Mouse (Mus musculus) left cerebral cortex, adult 11 months (tissue): Measurements from ENCODE around the gene Armc5.

Source experiments
- DNase-seq: peaks from one replicate; pipeline ENCODE4 v3.0.0; 2022; ENCODE audit warnings: low spot score

Armc5 gene

DNA sequence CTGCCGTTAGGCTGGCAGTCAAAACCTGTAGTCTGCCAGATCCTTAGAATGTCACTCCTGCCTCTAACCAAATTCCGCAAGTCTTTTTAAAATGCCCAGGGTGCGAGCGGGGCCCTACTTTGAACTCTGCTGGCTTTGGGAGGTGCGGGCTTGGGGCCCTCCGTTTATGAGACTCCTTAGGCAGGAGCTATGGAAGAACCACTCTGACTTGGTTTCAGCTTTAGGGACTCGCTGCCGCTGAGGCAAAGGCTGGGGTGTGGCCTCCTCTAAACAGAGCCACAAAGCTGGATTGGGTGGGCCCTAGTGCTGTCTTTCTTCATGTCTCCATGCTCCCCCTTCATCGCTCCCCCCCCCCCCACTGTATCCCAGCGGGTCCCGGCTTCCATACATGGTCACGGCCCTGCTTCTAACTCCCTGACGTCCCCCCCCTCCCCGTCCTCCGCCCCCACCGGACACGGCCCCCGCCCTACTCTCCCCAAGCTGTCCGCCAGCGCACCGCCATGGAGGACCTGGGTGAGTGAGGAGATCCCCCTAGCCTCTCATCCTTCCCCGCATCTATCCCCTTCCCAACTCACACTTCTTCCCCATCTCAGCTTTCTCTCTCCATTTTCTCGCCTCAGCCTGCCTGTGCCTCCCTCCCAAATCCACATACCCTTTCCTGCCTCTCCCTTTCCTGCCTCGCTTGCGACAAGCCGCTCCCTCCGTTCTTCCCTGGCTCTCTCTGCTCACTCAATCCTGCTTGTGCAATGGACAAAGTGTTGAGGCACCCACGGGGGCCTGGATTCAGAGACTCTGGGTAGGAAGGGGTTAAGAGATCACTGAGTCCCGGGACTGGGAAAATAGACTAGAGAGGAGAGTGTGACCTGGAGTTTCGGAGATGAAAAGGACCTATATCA, 9.6 kb downstream of the Armc5 start, which contains the start of gene Tgfb1i1:
Gene Tgfb1i1, plus strand, starts transcription at position 317 of the 896 bp plus-strand sequence.
- no peak for DNase-seq

DNA sequence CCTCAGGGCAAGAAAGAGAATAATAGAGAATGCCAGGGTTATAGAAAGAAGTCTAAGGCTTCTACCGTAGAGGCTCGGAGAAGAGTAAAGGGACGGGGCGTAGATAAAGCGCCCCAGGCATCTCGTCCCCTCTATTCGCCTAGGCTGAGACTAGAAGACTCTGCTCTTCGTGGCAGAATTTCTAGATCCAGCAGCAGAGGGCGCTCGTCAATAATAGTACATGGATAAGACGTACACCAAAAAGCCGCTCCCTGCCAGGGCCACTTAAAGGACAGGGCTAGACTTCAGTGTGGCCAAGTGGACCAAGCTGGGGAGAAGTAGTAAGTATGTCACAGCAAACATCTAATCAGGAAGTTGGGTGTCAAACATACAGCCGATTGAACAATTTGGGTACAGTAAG, 10.3 kb downstream of the Armc5 start:
- no peak for DNase-seq

DNA sequence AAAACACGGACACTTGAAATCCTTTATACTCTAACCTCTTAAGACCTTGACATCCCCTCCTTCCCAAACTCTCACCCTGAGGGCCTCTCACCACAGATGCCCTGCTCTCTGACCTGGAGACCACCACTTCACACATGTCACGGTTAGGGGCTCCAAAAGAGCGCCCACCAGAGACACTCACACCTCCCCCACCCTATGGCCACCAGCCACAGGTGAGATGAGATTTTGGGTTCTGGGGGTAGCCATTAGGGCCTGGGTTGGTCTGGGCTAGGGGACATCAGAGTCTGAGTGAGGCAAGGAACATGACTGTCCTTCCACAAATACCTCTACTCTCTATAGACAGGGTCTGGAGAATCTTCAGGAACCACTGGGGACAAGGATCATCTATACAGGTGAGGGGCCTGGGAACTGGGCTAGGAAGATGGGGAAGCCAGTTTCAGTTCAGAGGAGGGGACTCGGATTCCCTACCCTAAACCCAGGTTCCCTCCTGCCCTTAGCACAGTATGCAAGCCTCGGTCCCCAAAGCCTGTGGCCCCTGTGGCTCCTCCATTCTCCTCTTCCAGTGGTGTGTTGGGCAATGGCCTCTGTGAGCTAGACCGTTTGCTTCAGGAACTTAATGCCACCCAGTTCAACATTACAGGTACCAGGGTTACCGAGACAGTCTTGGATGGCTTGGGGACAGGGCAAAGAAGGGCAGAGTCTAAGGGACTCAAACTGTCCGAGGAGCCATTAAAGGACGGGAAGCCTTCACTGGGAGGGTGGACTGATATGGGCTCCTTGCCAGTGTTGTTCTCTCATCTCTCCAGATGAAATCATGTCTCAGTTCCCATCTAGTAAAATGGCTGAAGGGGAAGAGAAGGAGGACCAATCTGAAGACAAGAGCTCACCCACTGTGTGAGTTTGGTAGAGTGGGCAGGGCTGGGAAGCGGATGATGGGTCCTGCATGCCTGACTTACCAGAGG, 11.2 kb downstream of the Armc5 start:
- no peak for DNase-seq

DNA sequence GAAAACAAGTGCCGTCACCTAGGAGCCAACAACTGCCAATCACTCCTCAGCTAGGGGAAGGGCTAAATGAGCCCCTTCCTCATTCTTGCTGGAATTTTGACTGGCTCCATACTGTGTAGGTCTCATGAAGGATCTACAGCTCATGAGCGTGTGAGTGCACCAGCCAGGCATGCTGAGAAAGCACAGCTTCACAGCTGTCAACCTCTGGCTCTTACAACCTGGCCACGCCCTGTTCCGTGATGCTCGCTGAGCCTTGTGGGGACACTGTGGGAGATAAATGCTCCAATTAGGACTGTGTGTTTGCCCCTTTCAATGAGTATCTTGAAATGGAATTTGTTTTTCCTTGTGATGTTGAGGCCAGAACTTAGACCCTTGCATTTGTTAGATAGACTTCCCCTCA, 12.9 kb downstream of the Armc5 start:
- DNase-seq, result no peak

DNA sequence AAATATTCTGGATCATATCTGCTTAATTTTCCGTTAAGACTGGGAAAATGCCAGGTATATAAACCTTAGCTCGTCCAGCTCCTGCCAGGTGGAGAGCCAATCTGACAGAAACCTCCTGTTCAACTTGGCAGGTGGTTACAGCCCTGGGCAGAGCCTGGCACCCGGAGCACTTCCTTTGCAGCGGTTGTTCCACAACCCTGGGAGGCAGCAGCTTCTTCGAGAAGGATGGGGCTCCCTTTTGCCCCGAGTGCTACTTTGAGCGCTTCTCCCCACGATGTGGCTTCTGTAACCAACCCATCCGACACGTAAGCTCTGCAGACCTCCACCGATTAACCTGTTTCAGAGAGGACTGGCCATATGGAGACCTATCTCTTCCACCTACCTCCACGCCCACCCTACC, 14.8 kb downstream of the Armc5 start:
- DNase-seq, result no peak

DNA sequence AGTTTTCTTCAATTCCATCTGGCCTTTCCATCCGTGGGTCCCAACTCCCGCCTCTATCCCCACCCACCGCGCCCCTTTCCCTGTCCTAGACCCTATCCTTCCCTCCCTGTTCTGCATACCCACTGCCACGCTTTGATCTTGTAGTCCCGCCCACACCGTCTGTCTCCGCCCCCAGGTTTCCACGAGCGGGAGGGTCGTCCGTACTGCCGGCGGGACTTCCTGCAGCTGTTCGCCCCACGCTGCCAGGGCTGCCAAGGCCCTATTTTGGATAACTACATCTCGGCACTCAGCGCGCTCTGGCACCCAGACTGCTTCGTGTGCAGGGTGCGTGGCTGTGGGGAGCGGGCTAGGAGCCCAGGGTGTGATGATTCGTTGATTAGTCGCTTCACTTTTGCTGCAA, 15.5 kb downstream of the Armc5 start:
- DNase-seq, result peak; percentile 56

DNA sequence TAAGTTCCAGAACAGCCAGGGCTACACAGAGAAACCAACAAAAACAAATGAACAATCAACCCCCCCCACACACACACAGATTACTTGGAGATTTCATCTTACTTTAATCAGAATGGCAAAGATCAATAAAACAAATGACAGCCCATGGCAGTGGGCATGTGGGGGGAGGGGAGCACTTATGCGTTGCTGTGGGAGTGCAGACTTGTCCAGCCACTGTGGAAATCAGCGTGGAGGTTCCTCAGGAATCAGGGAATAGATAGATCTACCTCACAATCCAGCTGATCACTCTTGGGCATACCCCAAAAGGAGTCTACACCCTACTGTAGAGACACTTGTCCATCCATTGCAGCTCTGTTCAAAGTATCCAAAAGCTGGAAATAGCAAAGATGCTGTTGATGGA, 17.8 kb downstream of the Armc5 start:
- no peak for DNase-seq

DNA sequence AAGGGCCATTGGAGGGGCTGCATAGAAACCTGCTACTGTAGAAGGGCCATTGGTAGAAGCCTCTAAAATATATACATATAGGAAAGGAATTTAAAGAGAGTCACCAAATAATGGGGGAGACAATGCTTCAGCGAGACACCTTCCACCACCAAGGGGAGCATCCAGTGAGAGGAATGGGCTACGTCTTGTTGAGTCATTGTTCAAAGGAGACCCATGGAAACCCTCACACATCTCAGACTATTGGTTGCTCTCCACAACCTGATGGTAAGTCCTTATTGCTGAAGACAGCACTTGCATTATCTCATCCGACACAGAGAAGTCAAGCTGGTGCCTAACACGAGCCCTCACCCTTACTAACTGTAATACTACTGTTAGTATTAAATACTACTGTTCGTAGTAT, 18.6 kb downstream of the Armc5 start:
- DNase-seq, result no peak

DNA sequence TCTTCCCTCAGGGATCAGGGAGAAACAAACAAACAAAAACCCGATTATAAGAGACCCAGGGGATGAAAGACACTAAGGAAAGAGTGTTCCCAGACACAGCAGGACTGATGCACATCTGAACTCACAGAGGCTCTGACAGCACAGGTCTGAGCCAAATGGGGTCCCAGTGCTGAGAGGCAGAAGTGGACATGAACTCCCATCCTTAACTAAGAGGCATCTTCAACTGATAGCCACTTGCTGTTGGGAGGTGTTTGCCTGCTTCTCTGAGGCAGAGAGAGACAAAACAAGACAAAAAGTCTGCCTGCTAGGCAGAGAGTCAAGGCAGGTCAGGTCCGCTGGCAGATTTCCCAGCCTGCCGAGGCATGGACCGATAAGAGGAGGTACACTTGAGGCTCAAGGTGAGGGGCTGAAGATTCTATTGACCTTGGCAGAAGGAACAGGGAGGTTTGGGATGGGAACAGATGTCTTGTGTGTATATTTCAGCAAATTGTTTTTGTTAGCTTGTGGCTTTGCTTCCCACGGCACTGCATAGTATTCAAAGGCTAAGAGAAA, 19.7 kb downstream of the Armc5 start:
- DNase-seq, result no peak

DNA sequence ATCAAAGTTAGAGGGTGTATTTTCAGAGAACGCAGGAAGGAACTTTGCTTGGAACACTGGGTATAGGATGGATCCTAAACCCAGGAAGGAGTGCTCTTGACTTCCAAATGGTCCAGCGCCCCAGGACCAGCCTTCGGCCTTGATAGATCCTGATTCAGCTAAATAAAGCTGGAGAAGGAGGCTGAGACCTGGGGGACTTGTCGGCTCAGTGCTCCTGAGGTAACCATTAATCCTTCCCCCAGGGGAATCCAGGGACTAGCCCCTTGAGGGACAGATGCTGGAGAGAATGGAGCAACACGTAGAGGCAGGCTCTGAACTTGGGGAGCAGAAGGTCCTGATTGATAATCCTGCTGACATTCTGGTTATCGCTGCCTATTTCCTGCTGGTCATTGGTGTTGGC, 28.3 kb downstream of the Armc5 start, which contains the start of gene Slc5a2:
Gene Slc5a2, plus strand, starts transcription at position 247 of the 400 bp plus-strand sequence.
- no peak for DNase-seq

DNA sequence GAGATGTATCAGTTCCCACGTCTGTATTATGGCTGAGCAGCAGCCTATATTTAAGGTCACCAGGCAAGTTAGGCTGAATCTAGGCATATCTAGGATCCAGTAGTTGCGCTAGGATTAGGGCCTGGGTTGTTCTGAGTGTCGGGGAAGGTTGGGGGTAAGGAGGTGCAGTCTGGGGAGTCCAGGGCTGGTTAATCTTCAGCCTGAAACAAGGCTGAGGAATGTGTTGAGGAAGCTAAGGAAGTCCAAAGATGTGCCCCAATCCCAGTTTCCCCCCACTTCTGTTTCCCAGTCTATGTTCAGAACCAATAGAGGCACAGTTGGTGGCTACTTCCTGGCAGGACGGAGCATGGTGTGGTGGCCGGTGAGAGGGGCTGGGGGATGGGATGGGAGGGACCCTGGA, 28.9 kb downstream of the Armc5 start:
- no peak for DNase-seq

DNA sequence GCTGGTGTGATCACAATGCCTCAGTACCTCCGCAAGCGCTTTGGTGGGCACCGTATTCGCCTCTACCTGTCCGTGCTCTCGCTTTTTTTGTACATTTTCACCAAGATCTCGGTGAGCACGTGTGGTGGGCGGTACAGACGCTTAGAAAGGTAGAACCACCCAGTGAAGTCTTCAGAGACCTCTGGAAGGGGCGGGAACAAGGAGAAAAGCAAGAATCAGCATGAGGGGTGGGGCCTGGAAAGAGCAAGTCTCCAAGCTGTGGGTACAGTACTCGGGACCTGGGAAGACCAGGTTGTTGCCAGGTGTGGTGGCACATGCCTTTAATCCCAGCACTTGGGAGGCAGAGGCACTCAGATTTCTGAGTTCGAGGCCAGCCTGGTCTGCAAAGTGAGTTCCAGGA, 30.2 kb downstream of the Armc5 start:
- DNase-seq, result no peak

DNA sequence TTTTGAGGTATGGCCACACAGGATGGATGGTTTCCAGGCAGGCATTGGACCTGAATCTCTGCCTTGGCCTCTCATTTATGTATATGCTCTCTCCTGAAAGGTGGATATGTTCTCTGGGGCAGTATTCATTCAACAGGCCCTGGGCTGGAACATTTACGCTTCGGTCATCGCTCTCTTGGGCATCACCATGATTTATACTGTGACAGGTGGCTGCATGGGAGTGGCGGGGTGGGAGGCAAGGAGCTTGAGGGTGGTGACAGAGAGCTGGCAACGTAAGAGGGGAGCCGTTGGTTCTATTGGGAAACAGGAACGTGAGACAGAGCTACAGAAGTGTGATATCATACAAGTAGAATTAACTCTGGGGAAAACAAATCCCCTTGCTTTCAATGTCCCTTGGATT, 30.7 kb downstream of the Armc5 start:
- DNase-seq, result no peak

DNA sequence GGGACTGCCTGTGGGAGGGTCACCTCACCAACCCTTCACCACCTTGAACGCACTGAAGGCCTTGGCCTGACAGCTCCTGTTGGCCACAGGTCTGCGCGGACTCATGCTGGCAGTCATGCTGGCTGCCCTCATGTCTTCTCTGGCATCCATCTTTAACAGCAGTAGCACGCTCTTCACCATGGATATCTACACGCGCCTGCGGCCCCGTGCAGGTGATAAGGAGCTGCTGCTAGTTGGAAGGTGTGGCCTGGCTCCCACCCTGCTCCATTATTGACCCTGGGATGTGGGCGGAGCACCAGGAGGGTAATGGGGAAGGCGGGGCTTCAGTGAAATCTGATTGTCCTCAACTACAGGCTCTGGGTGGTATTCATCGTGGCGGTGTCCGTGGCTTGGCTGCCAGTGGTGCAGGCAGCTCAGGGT, 33.3 kb downstream of the Armc5 start:
- no peak for DNase-seq

DNA sequence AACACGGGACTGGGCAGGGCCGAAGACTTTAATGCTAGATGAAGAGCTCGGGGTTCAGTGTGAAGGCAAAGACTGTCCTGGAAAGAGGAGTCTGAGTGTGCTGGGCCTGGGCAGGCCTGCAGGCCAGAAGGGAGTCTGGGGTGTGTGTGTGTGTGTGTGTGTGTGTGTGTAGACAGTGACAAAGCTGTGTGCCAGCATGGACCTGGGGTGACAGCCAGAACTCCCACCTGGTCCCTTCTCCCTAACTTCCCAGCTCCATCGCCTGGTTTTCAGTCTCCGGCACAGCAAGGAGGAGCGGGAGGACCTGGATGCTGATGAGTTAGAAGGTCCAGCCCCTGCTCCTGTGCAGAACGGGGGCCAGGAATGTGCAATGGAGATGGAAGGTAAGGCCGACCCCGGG, 34.4 kb downstream of the Armc5 start:
- no peak for DNase-seq

DNA sequence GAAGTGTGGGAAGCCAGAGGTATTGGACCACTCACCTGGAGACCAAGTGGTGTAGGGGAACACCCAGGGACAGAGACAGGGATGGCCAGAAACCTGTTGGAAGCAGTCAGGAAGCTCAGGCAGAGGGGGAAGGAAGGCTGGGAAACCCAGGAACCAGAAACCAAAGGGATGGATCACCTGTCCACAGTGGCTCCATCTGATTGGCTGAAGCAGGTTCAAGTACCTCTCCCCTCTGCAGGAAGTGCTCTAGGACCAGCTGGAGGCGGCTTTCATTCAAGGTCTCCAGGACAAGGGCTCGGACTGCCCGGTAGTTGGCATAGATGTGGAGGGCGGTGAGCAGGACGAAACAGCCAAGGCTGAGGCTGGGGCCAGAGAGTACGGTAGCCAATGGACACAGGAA, 38.9 kb downstream of the Armc5 start:
- DNase-seq, result no peak

DNA sequence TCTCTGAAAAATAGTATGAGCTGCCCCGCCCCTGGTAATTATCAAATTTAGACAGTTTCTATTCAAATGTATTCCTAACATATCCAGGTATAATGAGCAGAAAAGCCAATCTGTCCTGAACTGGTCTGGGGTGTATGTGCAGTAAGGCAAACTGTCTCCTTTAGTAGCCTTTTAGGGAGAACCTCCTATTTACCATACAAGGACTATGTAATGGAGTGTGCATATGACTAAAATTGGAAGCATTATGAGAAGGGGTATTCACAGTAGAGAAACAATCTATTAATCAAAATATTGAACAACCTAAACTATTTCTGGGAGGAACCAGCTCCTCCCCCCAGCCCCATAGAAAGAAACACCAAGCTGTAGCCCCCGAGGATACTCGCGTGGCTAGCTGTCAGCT, 42.6 kb downstream of the Armc5 start:
- no peak for DNase-seq

DNA sequence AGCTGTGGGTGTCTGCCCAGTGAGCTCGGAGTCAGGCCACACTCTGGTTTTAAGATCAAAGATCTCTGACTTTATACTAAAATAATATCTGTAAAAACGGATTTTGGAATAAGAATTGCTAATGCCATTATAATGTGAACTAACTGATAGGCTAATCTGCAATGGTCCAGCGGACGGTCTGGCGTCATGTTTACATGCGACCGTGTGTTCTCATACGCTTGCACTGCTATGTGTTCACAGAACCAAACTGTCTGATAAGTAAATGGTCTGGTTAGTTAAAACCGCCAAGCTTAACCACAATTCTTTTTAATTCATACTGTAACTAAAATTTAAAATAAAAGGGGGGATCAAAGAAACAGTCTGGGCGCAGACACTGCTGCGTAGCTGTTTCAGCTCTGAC, 44.6 kb downstream of the Armc5 start:
- no peak for DNase-seq

DNA sequence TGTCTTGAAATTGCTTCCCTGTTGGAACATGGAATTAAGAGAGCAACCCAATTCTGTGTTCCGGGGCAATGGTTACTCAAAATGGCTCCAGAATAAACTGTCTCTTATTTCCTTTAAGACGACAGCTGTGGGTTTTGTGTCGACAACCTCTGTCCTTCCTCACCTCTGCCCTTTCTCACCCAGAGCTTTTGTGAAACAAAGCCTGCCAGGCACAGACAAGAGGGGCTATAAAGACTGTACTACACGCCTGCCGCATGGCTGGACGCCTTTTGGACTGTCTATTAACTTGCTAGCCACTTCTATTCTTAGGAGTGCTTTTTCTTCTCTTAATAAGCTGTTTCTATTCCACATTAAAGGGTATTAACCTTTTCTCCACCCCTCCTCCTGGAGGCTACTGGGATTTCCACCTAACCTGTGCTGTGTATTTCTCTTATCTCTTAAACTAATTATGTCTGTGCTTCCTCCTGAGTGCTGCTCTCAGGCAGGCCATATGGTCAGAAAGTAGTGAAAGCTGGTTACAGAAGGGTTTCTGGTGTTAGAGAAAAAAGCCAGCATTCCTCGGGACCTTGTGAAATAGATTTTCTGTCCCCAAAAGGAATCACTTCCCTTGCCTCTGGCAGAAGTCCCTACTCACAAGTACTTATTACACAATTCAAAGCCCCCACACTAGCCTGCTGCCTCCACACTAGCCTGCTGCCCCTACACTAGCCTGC, 45.5 kb downstream of the Armc5 start:
- DNase-seq, result no peak

DNA sequence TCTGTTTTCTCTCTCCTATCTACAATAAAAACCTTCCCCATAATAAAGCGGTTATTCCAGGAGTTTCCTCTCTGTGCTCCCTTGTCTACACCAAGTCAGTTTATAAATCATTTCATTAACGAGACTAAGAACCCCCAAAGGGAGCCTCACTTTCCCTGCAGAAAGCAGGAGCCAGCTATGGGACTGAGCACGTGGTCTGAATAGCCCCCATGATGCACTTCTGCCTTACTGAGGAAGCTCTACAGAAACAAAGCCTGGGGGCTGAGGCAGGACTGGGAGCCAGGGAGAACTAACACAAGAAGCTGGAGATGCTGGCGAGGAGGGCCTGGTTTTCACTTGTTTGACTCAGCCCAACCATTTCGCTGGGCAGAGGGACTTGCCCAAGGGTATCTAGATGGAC, 46.9 kb downstream of the Armc5 start:
- DNase-seq, result no peak

DNA sequence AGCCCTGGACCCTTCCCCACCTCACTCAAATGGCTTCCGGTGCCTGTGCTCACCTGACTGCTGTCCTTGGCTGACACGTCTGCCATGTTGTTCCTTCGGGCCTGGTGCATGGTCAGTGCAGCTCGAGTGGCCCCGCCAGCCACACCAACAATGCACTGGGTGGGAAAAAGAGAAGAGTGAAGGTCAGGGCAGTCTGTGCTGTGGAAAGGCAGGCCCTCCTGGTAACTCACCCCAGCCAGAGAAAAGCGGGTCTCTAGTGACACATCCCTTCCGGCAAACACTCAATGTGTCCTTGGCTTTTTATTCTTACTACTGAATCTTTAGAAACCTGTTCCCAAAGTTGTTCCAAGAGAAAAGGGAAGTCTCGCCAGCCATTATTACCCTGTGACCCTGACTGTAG, 47.9 kb downstream of the Armc5 start:
- no peak for DNase-seq
